Mouse (Mus musculus) gastrocnemius, postnatal 36 days (tissue): ENCODE measurements around the gene Pgf. TPM values are rescaled to one million over a fixed set of nuclear protein-coding genes. Genes with fewer than 3 reads are reported as not detected.
A peak's percentile ranks its signal among the peaks of the same experiment; 100 is the strongest.

Source experiments
- DNase-seq, 2 experiments: peaks; one replicate each; pipeline ENCODE4 v3.0.0; 2022
- intact Hi-C: fragments of 180-260 bp; cut with DNase I; formaldehyde crosslinking; loops from one replicate; pipeline ENCODE4 v1.15.1; 2025
- long read RNA-seq, 2 experiments: library from polyadenylated mRNA; stranded (forward); transcript quantifications; one replicate each; pipeline ENCODE4 v2.0.0; 2021
- total RNA-seq, 2 experiments: library from RNA; stranded (reverse); gene quantifications; 2 replicates each; pipeline ENCODE4 v1.2.3; 2021

The Pgf gene
- total RNA-seq = 1 to 10 TPM; 1.2 to 1.9 TPM
- long read RNA-seq, experiment 1, partial matches to known transcripts = 0 of 2 reads
- long read RNA-seq, experiment 1, other reads (novel, unspliced or antisense) = 1 of 2 reads
- long read RNA-seq, experiment 2, partial matches to known transcripts = 0 of 1 reads
- long read RNA-seq, experiment 2, other reads (novel, unspliced or antisense) = 0 of 1 reads

- no peak for DNase-seq
- intact Hi-C loops = loop anchor here (5.0 kb wide), 1 partner anchor 40 kb away; the partner anchor contains the start of gene Eif2b2
These were observed at the start of gene Pgf for GRCm38 (mm10) chr12:85177740-85178239. Gene Pgf (minus strand): TSS chr12:85177790.

- intact Hi-C loops = no loop called here
These were observed 49.6 kb upstream of the Pgf start for GRCm38 (mm10) chr12:85227227-85227626.

GRCm38 (mm10) chr12:85219905-85220290 is 42.3 kb upstream of the Pgf start:
- intact Hi-C loops = loop anchor here (5.0 kb wide), 2 partner anchors 43 to 72 kb away; partner anchors contain the start of gene Pgf

More at GRCm38 (mm10) chr12:85227227-85227626, 49.6 kb upstream of the Pgf start:
- DNase-seq = peak in 1 of 2 experiments; percentile 38

GRCm38 (mm10) chr12:85219236-85219904 is 41.8 kb upstream of the Pgf start, which contains the start of gene Eif2b2:
Gene Eif2b2 (plus strand): TSS chr12:85219481.
- intact Hi-C loops = loop anchor here (5.0 kb wide), 1 partner anchor 42 kb away; the partner anchor contains the start of gene Pgf
- peak; percentile 98 to 100 for DNase-seq

More at GRCm38 (mm10) chr12:85219905-85220290, 42.3 kb upstream of the Pgf start:
- no peak for DNase-seq

GRCm38 (mm10) chr12:85217733-85218310 is 40.2 kb upstream of the Pgf start:
- DNase-seq = no peak
- intact Hi-C loops = loop anchor here (5.0 kb wide), 1 partner anchor 41 kb away; the partner anchor contains the start of gene Pgf

- intact Hi-C loops = loop anchor here (5.0 kb wide), 1 partner anchor 38 kb away; the partner anchor contains the start of gene Pgf
- no peak for DNase-seq
These were observed 37.4 kb upstream of the Pgf start for GRCm38 (mm10) chr12:85215031-85215430.

- intact Hi-C loops = no loop called here
- DNase-seq = no peak
These were observed 31.2 kb upstream of the Pgf start for GRCm38 (mm10) chr12:85208687-85209199.

- DNase-seq = no peak
- intact Hi-C loops = no loop called here
These were observed 27.8 kb upstream of the Pgf start for GRCm38 (mm10) chr12:85205425-85205824.

GRCm38 (mm10) chr12:85204105-85204504 is 26.5 kb upstream of the Pgf start:
- no peak for DNase-seq
- intact Hi-C loops = no loop called here

GRCm38 (mm10) chr12:85203699-85204098 is 26.1 kb upstream of the Pgf start:
- intact Hi-C loops = no loop called here
- DNase-seq = no peak

GRCm38 (mm10) chr12:85202191-85202590 is 24.6 kb upstream of the Pgf start:
- DNase-seq = no peak
- intact Hi-C loops = no loop called here

GRCm38 (mm10) chr12:85201830-85202147 is 24.2 kb upstream of the Pgf start:
- DNase-seq = no peak
- intact Hi-C loops = no loop called here

GRCm38 (mm10) chr12:85200929-85201829 is 23.6 kb upstream of the Pgf start:
- intact Hi-C loops = no loop called here
- no peak for DNase-seq

- intact Hi-C loops = no loop called here
- DNase-seq = no peak
These were observed 22.4 kb upstream of the Pgf start for GRCm38 (mm10) chr12:85199954-85200353.

- intact Hi-C loops = no loop called here
- DNase-seq = no peak
These were observed 20.3 kb upstream of the Pgf start for GRCm38 (mm10) chr12:85197936-85198335.

- intact Hi-C loops = no loop called here
- no peak for DNase-seq
These were observed 19.8 kb upstream of the Pgf start for GRCm38 (mm10) chr12:85197371-85197770.

- no peak for DNase-seq
- intact Hi-C loops = no loop called here
These were observed 18.6 kb upstream of the Pgf start for GRCm38 (mm10) chr12:85196191-85196590.

- DNase-seq = peak in 1 of 2 experiments; percentile 25
- intact Hi-C loops = no loop called here
These were observed 17.5 kb upstream of the Pgf start for GRCm38 (mm10) chr12:85195086-85195485.

- intact Hi-C loops = no loop called here
- DNase-seq = peak; percentile 86 to 89
These were observed 17.0 kb upstream of the Pgf start for GRCm38 (mm10) chr12:85194623-85195018.
